Mouse (Mus musculus): ENCODE results near the gene Ciita. TPM values are rescaled to one million over a fixed set of nuclear protein-coding genes. Genes with fewer than 3 reads are reported as not detected.

Gene Ciita
- polyA plus RNA-seq, 1 experiment, result not detected

DNA sequence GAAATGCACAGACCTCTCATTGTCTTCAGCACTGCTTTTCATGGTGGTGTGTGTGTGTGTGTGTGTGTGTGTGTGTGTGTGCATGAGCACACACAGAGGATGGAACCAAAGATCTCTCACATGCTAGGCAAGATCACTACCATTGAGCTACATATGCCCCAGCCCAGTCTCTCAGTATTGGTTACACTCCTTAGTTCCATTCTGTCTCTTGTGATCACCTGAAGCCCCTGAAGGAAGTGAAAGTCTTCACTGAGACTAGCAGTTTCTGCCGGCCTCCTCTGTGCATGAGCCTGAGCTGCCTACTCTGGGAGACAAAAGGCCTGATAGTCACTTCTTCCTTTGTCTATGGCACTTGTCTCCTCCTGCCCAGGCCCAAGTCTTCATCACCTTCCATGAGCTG lies 19.3 kb downstream of the Ciita start:
- H3K9me3 ChIP-seq (replicated peaks; ENCODE audit: control insufficient read depth, insufficient read depth, low read length, poor library complexity, severe bottlenecking), result no peaks in the 10 kb centered on the region
- no peak overlapping the region for H3K9ac ChIP-seq (ENCODE audit: low read depth, poor library complexity, severe bottlenecking)
- H3K4me3 ChIP-seq (ENCODE audit: low read depth, low read length), result no peak overlapping the region
- no peaks in the 10 kb centered on the region for H3K4me1 ChIP-seq (ENCODE audit: control insufficient read depth, insufficient read depth, low read length)
- H3K27ac ChIP-seq (ENCODE audit: insufficient read depth, low read length), result no peak overlapping the region
- H3K27me3 ChIP-seq (ENCODE audit: control insufficient read depth, insufficient read depth, low read length, poor library complexity, severe bottlenecking), result no peaks in the 10 kb centered on the region
- no peaks in the 10 kb centered on the region for H3K36me3 ChIP-seq (ENCODE audit: control insufficient read depth, insufficient read depth, low read length, poor library complexity, severe bottlenecking)
- TF ChIP-seq EP300 (IDR thresholded peaks at IDR 0.05; ENCODE audit: insufficient read depth, low read depth, low read length) (no peak), CTCF (IDR thresholded peaks at IDR 0.05; ENCODE audit: low read depth, low read length) (no peak), POLR2A (IDR thresholded peaks at IDR 0.05; ENCODE audit: insufficient read depth, low read length) (no peak)

DNA sequence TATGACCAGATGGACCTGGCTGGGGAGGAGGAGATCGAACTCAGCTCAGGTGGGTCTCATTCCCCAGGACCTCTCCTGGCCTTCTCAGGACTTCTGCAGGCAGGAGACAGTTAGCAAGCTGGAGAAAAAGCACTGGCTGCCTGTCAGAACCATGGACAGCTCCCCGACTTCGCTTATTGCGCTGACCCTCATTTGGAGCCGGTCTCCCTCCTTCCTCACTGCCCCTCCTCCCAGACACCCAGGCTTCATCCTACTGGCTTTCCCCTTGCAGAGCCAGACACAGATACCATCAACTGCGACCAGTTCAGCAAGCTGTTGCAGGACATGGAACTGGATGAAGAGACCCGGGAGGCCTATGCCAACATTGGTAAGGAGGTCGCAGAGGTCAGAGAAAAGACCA lies 22.0 kb downstream of the Ciita start:
- H3K27me3 ChIP-seq (ENCODE audit: control insufficient read depth, insufficient read depth, low read length, poor library complexity, severe bottlenecking), result no peaks in the 10 kb centered on the region
- TF ChIP-seq EP300 (IDR thresholded peaks at IDR 0.05; ENCODE audit: insufficient read depth, low read depth, low read length) (no peak), CTCF (IDR thresholded peaks at IDR 0.05; ENCODE audit: low read depth, low read length) (no peak), POLR2A (IDR thresholded peaks at IDR 0.05; ENCODE audit: insufficient read depth, low read length) (no peak)
- no peak overlapping the region for H3K27ac ChIP-seq (ENCODE audit: insufficient read depth, low read length)
- H3K4me1 ChIP-seq (ENCODE audit: control insufficient read depth, insufficient read depth, low read length), result no peaks in the 10 kb centered on the region
- H3K9me3 ChIP-seq (replicated peaks; ENCODE audit: control insufficient read depth, insufficient read depth, low read length, poor library complexity, severe bottlenecking), result no peaks in the 10 kb centered on the region
- no peaks in the 10 kb centered on the region for H3K36me3 ChIP-seq (ENCODE audit: control insufficient read depth, insufficient read depth, low read length, poor library complexity, severe bottlenecking)
- no peak overlapping the region for H3K9ac ChIP-seq (ENCODE audit: low read depth, poor library complexity, severe bottlenecking)
- H3K4me3 ChIP-seq (ENCODE audit: low read depth, low read length), result no peak overlapping the region

DNA sequence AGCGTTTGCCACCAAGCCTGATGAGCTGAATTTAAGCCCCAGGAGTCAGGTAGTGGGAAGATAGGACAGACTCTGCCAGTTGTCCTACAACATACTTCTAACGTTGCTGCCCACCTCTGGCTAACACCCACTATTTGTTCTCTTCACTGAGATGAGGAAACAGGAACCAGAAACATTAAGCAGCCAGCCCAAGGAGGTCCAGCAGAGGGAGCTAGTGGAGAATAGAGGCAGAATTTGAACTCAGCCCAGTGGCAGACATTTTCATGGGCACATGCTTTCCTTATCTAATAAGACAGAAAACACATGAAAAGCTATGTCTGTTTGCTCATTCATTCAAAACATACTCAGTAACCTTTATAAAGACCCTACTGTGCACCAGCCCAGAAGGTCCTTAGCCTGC lies 23.2 kb downstream of the Ciita start:
- Histone ChIP-seq H3K9ac (ENCODE audit: low read depth, poor library complexity, severe bottlenecking) (no peak overlapping the region), H3K27me3 (ENCODE audit: control insufficient read depth, insufficient read depth, low read length, poor library complexity, severe bottlenecking) (no peaks in the 10 kb centered on the region), H3K9me3 (replicated peaks; ENCODE audit: control insufficient read depth, insufficient read depth, low read length, poor library complexity, severe bottlenecking) (no peaks in the 10 kb centered on the region), H3K36me3 (ENCODE audit: control insufficient read depth, insufficient read depth, low read length, poor library complexity, severe bottlenecking) (no peaks in the 10 kb centered on the region), H3K27ac (ENCODE audit: insufficient read depth, low read length) (no peak overlapping the region), H3K4me1 (ENCODE audit: control insufficient read depth, insufficient read depth, low read length) (no peaks in the 10 kb centered on the region), H3K4me3 (ENCODE audit: low read depth, low read length) (no peak overlapping the region)
- no peak for TF ChIP-seq POLR2A (IDR thresholded peaks at IDR 0.05; ENCODE audit: insufficient read depth, low read length)
- TF ChIP-seq EP300 (IDR thresholded peaks at IDR 0.05; ENCODE audit: insufficient read depth, low read depth, low read length), result no peak
- TF ChIP-seq CTCF (IDR thresholded peaks at IDR 0.05; ENCODE audit: low read depth, low read length), result no peak

DNA sequence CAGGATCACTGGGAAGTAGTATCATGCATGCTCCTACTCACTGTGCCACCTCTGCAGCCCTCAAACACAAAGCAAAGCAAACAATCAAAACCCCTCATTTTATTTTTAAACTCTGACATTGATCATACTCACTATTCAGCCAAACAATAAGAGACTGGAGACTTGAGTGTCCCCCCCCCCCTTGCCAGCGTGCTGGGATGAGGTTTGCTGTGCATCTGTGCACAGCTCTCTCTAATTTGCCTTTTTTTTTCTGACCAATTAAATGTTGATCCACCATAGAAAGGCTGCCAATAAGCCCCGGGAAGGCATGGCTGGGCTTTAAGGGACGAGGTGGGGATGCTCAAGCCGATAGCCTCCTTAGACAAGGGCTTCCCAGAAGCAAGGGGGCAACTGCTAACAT lies 27.6 kb downstream of the Ciita start:
- no peak overlapping the region for H3K27ac ChIP-seq (ENCODE audit: insufficient read depth, low read length)
- no peak overlapping the region for H3K4me3 ChIP-seq (ENCODE audit: low read depth, low read length)
- no peaks in the 10 kb centered on the region for H3K9me3 ChIP-seq (replicated peaks; ENCODE audit: control insufficient read depth, insufficient read depth, low read length, poor library complexity, severe bottlenecking)
- no peaks in the 10 kb centered on the region for H3K4me1 ChIP-seq (ENCODE audit: control insufficient read depth, insufficient read depth, low read length)
- H3K9ac ChIP-seq (ENCODE audit: low read depth, poor library complexity, severe bottlenecking), result no peak overlapping the region
- no peaks in the 10 kb centered on the region for H3K36me3 ChIP-seq (ENCODE audit: control insufficient read depth, insufficient read depth, low read length, poor library complexity, severe bottlenecking)
- no peak for TF ChIP-seq POLR2A (IDR thresholded peaks at IDR 0.05; ENCODE audit: insufficient read depth, low read length)
- no peak for TF ChIP-seq CTCF (IDR thresholded peaks at IDR 0.05; ENCODE audit: low read depth, low read length)
- TF ChIP-seq EP300 (IDR thresholded peaks at IDR 0.05; ENCODE audit: insufficient read depth, low read depth, low read length), result no peak
- H3K27me3 ChIP-seq (ENCODE audit: control insufficient read depth, insufficient read depth, low read length, poor library complexity, severe bottlenecking), result no peaks in the 10 kb centered on the region

GRCm38 (mm10) chr16:10508691-10509090 lies 28.8 kb downstream of the Ciita start:
- Histone ChIP-seq H3K9ac (ENCODE audit: low read depth, poor library complexity, severe bottlenecking) (no peak overlapping the region), H3K4me3 (ENCODE audit: low read depth, low read length) (no peak overlapping the region), H3K4me1 (ENCODE audit: control insufficient read depth, insufficient read depth, low read length) (no peaks in the 10 kb centered on the region), H3K27ac (ENCODE audit: insufficient read depth, low read length) (no peak overlapping the region), H3K27me3 (ENCODE audit: control insufficient read depth, insufficient read depth, low read length, poor library complexity, severe bottlenecking) (no peaks in the 10 kb centered on the region), H3K9me3 (replicated peaks; ENCODE audit: control insufficient read depth, insufficient read depth, low read length, poor library complexity, severe bottlenecking) (no peaks in the 10 kb centered on the region), H3K36me3 (ENCODE audit: control insufficient read depth, insufficient read depth, low read length, poor library complexity, severe bottlenecking) (no peaks in the 10 kb centered on the region)
- TF ChIP-seq POLR2A (IDR thresholded peaks at IDR 0.05; ENCODE audit: insufficient read depth, low read length), result no peak
- no peak for TF ChIP-seq CTCF (IDR thresholded peaks at IDR 0.05; ENCODE audit: low read depth, low read length)
- TF ChIP-seq EP300 (IDR thresholded peaks at IDR 0.05; ENCODE audit: insufficient read depth, low read depth, low read length), result no peak

DNA sequence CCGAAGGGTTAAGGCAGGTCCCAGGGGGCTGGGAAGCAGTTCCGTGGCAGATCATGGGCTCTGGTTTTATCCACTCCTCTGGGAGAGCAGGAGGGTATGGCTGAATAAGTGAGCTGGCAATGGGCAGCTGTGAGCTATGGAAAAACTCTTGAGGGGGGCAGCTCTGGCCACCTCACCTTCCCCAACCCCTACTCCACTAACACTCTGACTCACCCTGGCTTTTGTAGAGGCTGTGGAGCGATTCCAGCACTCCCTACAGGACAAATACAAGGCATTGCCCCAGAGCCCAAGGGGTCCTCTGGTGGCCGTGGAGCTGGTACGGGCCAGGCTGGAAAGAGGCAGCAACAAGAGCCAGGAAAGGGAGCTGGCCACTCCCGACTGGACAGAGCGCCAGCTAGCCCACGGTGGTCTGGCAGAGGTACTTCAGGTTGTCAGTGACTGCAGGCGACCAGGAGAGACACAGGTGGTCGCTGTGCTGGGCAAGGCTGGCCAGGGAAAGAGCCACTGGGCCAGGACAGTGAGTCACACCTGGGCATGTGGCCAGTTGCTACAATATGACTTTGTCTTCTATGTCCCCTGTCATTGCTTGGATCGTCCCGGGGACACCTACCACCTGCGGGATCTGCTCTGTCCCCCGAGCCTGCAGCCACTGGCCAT lies 30.7 kb downstream of the Ciita start:
- Histone ChIP-seq H3K27me3 (ENCODE audit: control insufficient read depth, insufficient read depth, low read length, poor library complexity, severe bottlenecking) (no peaks in the 10 kb centered on the region), H3K9ac (ENCODE audit: low read depth, poor library complexity, severe bottlenecking) (no peak overlapping the region), H3K27ac (ENCODE audit: insufficient read depth, low read length) (no peak overlapping the region), H3K4me3 (ENCODE audit: low read depth, low read length) (no peak overlapping the region), H3K9me3 (replicated peaks; ENCODE audit: control insufficient read depth, insufficient read depth, low read length, poor library complexity, severe bottlenecking) (no peaks in the 10 kb centered on the region), H3K36me3 (ENCODE audit: control insufficient read depth, insufficient read depth, low read length, poor library complexity, severe bottlenecking) (no peaks in the 10 kb centered on the region), H3K4me1 (ENCODE audit: control insufficient read depth, insufficient read depth, low read length) (no peaks in the 10 kb centered on the region)
- TF ChIP-seq CTCF (IDR thresholded peaks at IDR 0.05; ENCODE audit: low read depth, low read length), result no peak
- TF ChIP-seq POLR2A (IDR thresholded peaks at IDR 0.05; ENCODE audit: insufficient read depth, low read length), result no peak
- no peak for TF ChIP-seq EP300 (IDR thresholded peaks at IDR 0.05; ENCODE audit: insufficient read depth, low read depth, low read length)

Data from ES-Bruce4 (cell line).